Mouse (Mus musculus) intestine, postnatal 0 days (tissue): Measurements from ENCODE around the gene Paqr9. TPM values are rescaled to one million over a fixed set of nuclear protein-coding genes. Genes with fewer than 3 reads are reported as not detected.
"Not testable (repeated sequence)": the region's sequence is repeated elsewhere in the genome, so short reads cannot be mapped to it uniquely, and the experiment has no call there.

Experiments
- ATAC-seq: fragments of 200-750 bp; cut with Nextera tagmentation; 2 replicates; pipeline ENCODE4 v1.8.0; 2017; ENCODE audit warnings: mild to moderate bottlenecking, moderate TSS enrichment, moderate library complexity
- H3K27ac ChIP-seq: fragments of 300-500 bp; sonication (generic); 2 replicates; pipeline ENCODE4 v1.5.1; 2014; ENCODE audit warnings: mild to moderate bottlenecking, low read depth, low read length, moderate library complexity
- H3K27me3 ChIP-seq: fragments of 300-500 bp; sonication (generic); replicated peaks from 2 replicates; pipeline ENCODE4 v1.6.1; 2014; ENCODE audit warnings: low read length, mixed read lengths; ENCODE audit not compliant: control insufficient read depth, insufficient read depth
- H3K36me3 ChIP-seq: fragments of 300-500 bp; sonication (generic); 2 replicates; pipeline ENCODE4 v1.6.1; 2014; ENCODE audit warnings: mild to moderate bottlenecking, moderate library complexity; ENCODE audit not compliant: control insufficient read depth, insufficient read depth
- H3K4me1 ChIP-seq: fragments of 300-500 bp; sonication (generic); replicated peaks from 2 replicates; pipeline ENCODE4 v1.6.1; 2014; ENCODE audit warnings: antibody characterized with exemption, low read length, mixed read lengths; ENCODE audit not compliant: control insufficient read depth, insufficient read depth
- H3K4me2 ChIP-seq: fragments of 300-500 bp; sonication (generic); replicated peaks from 2 replicates; pipeline ENCODE4 v1.6.1; 2014; ENCODE audit warnings: low read depth, mild to moderate bottlenecking, moderate library complexity
- H3K4me3 ChIP-seq: fragments of 300-500 bp; sonication (generic); 2 replicates; pipeline ENCODE4 v1.5.1; 2014; ENCODE audit warnings: low read depth, low read length
- H3K9ac ChIP-seq: fragments of 300-500 bp; sonication (generic); 2 replicates; pipeline ENCODE4 v1.6.1; 2014; ENCODE audit warnings: mild to moderate bottlenecking, low read depth, low read length
- H3K9me3 ChIP-seq: fragments of 300-500 bp; sonication (generic); 2 replicates; pipeline ENCODE4 v1.6.1; 2016; ENCODE audit warnings: mixed run types; ENCODE audit not compliant: control insufficient read depth
- CTCF ChIP-seq: sonication (generic); IDR thresholded peaks from 2 replicates; pipeline ENCODE4 v1.5.1; 2016; ENCODE audit warnings: low read depth, mild to moderate bottlenecking, control low read depth, antibody characterized with exemption, moderate library complexity
- WGBS: fragments of 180-500 bp; shearing (Covaris S2); extraction: QIAGEN DNeasy Blood & Tissue Kit; methylation state at CpG from one replicate; pipeline ENCODE4 v1.1.7; 2014; 5-methylcytosine and 5-hydroxymethylcytosine counted together
- polyA plus RNA-seq: library from polyadenylated mRNA; unstranded; fragments of >200 nt; fragmentation: Nextera tagmentation; extraction: Ambion mirVana; gene quantifications from 2 replicates; pipeline ENCODE4 v1.2.1, GENCODE M21; 2015

Paqr9 gene
- polyA plus RNA-seq: 22.1 and 23.2 TPM in 2 replicates

DNA sequence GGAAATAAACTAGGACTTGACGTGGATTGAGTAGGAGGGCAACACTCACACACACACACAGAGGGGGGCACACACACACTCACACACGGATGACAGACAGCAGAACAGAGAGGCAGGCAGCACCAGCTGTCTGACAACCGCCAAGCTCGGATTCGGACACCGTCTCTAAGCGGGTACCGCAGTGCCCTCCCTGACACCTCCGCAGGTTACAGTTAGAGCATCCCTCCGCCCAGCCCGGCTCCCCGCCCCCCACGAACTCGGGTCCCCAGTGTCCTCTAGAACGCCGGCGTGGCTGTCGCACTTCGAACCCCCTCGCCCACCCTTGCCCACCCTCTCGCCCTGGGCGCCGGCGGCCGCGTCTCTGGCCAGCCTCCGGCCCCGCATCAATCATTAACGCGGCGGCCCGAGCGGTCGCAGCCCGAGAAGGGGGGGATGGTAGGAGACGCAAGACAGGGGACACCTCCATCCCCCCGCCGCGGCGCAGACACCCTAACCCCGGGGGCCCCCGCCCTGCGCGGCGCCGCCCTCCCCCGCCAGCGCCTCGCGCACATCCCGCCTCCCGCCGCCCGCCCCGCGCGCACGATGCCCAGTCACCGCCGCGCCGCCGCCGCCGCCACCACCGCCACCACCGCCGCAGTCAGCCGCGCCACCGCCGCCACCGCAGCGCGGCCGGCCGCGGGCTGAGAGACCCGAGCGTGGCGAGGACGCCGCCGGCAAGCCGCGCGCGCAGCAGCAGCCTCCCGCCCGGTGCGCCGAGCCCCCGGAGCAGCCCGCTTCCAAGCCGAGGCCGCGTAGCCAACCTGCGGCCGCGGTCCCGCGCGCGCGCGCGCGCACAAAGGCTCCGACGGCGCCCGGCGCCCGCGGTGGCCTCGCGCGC, at the start of gene Paqr9:
TSS of gene Paqr9 (plus strand) at position 599 of the 877 bp plus-strand sequence.
- 1% methylated on average over 50 of the region's 118 CpGs for WGBS
- H3K36me3 ChIP-seq: no peaks in the 10 kb centered on the region
- no peaks in the 10 kb centered on the region for H3K9me3 ChIP-seq
- no peak for TF ChIP-seq CTCF
- H3K4me2 ChIP-seq: peak within 1 kb of the TSS; percentile 94
- ATAC-seq: peak; percentile 70
- no peaks in the 10 kb centered on the region for H3K4me1 ChIP-seq
- peak within 1 kb of the TSS; percentile 50 for H3K9ac ChIP-seq
- H3K4me3 ChIP-seq: peak within 1 kb of the TSS; percentile 63
- H3K27me3 ChIP-seq: peaks cover 54% of the 10 kb centered on the region
- H3K27ac ChIP-seq: peak within 1 kb of the TSS; percentile 70

GRCm38 (mm10) chr9:95510693-95511404, 48.6 kb upstream of the Paqr9 start:
- H3K4me1 ChIP-seq: peaks cover 7% of the 10 kb centered on the region; the same call in 1 of the 2 replicates
- H3K9ac ChIP-seq: peak overlapping the region; percentile 90
- peak overlapping the region; percentile 91 for H3K27ac ChIP-seq
- peak overlapping the region; percentile 74 for H3K4me2 ChIP-seq
- no peak for TF ChIP-seq CTCF
- no peaks in the 10 kb centered on the region for H3K9me3 ChIP-seq
- peak overlapping the region; percentile 99 for H3K4me3 ChIP-seq
- WGBS: 3% methylated on average over 21 of the region's 21 CpGs
- peak; percentile 8; the same call in 1 of the 2 replicates for ATAC-seq
- no peaks in the 10 kb centered on the region for H3K36me3 ChIP-seq
- no peaks in the 10 kb centered on the region for H3K27me3 ChIP-seq

DNA sequence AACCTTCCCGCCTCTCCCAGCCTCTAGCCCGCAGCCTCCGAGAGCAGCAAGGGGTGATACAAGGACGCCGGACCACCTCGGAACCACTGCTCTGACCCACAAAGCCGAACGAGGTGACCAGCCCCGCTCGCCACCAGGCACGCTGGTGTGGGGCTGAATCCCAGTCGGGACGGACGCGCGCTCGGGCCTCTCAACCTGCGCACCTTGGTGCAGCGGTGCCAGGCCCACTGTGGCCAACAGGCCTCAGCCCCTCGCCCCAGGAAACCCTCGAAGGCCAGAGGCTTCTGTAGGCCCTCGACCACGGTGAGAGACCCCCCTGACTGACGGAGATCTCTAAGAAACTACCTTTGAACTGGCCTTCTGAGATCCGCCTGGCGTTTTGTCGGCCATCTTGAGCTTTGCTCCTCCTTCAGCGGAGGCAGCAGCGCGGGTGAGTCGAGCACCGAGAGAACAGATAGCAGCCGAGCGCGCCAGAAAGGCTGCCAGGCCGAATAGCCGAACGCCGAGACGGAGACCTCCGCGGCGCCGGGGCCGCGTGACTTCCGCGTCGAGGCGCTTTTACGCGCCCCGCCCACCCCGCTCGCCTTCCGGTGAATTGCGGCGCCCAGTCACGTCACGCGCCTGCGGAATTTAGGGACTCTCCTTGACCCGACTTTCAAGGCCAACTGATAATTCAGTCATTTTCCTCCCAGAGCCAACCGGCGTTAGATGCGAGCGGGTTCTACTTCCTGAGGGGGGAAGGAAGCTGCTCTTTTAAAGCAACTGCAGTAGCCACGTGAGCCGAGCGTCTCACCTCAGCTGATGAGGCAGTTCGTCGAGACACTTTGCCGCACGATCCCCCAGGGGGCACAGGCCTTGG, 47.8 kb upstream of the Paqr9 start, which contains the start of gene U2surp:
TSS of gene U2surp (minus strand) at position 525 of the 859 bp plus-strand sequence.
- ATAC-seq: peak; percentile 96
- H3K27ac ChIP-seq: peak within 1 kb of the TSS; percentile 91
- peaks cover 7% of the 10 kb centered on the region; the same call in 1 of the 2 replicates for H3K4me1 ChIP-seq
- no peaks in the 10 kb centered on the region for H3K9me3 ChIP-seq
- H3K4me3 ChIP-seq: peak within 1 kb of the TSS; percentile 99
- under 1% methylated on average over 70 of the region's 74 CpGs for WGBS
- peak within 1 kb of the TSS; percentile 74 for H3K4me2 ChIP-seq
- TF ChIP-seq CTCF: peak; percentile 46
- H3K27me3 ChIP-seq: no peaks in the 10 kb centered on the region
- no peaks in the 10 kb centered on the region for H3K36me3 ChIP-seq
- H3K9ac ChIP-seq: peak within 1 kb of the TSS; percentile 90

DNA sequence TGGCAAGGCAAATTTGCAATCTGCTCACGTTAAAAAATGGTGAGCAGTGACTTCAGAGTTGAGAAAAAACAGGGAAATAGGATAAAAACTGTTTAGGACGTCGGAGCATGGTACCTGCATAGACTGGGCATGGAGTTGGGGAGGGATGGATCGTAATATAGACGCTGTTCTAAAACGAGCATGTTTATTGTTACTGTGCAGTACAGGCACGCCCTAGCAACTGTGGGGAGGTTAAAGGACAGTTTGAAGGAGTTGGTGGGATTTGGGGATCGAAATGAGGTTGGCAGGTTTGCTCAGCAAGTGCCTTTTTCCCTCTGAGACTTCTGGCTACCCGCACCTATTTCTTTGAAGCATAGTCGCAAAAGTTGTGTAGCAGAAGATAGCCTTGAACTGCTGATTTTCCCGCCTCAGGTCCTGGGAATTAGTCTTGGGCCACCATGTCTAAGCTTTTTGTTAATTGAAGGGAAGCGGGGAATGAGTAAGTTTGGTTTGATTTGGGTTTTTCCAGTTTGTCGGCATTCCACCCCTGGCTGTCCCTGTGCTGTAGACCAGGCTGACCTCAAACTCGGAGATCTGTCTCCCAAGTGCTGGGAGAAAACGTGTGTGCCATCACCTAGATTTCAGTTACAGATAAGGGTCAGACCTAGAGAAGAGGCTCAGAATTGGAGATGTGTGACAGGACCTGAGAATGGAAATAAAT, 47.0 kb upstream of the Paqr9 start:
- Histone ChIP-seq H3K4me1 (peaks cover 7% of the 10 kb centered on the region; the same call in 1 of the 2 replicates), H3K36me3 (no peaks in the 10 kb centered on the region), H3K27me3 (no peaks in the 10 kb centered on the region), H3K4me3 (peak overlapping the region; percentile 99), H3K27ac (peak overlapping the region; percentile 86), H3K4me2 (peak overlapping the region; percentile 74), H3K9me3 (no peaks in the 10 kb centered on the region), H3K9ac (peak overlapping the region; percentile 54)
- ATAC-seq: peak; percentile 54
- 20% methylated on average over 15 of the region's 15 CpGs for WGBS
- TF ChIP-seq CTCF: no peak

GRCm38 (mm10) chr9:95513776-95514175, 45.7 kb upstream of the Paqr9 start:
- Histone ChIP-seq H3K27me3 (no peaks in the 10 kb centered on the region), H3K4me1 (peaks cover 7% of the 10 kb centered on the region; the same call in 1 of the 2 replicates), H3K4me2 (no peak overlapping the region), H3K4me3 (no peak overlapping the region), H3K9ac (no peak overlapping the region), H3K27ac (no peak overlapping the region), H3K9me3 (no peaks in the 10 kb centered on the region), H3K36me3 (no peaks in the 10 kb centered on the region)
- ATAC-seq: no peak
- WGBS: 97% methylated on average over 2 of the region's 2 CpGs
- TF ChIP-seq CTCF: no peak

GRCm38 (mm10) chr9:95514361-95514760, 45.1 kb upstream of the Paqr9 start:
- H3K4me2 ChIP-seq, H3K4me1 ChIP-seq, ATAC-seq, H3K27ac ChIP-seq, H3K9ac ChIP-seq, H3K4me3 ChIP-seq, H3K36me3 ChIP-seq, H3K27me3 ChIP-seq, H3K9me3 ChIP-seq: not testable (repeated sequence)
- 72% methylated on average over 3 of the region's 3 CpGs for WGBS
